Mouse (Mus musculus): ENCODE data around the gene Nek1. TPM values are rescaled to one million over a fixed set of nuclear protein-coding genes. Genes with fewer than 3 reads are reported as not detected.

Nek1 gene
- polyA plus RNA-seq, 1 experiment: 3.4 TPM

DNA sequence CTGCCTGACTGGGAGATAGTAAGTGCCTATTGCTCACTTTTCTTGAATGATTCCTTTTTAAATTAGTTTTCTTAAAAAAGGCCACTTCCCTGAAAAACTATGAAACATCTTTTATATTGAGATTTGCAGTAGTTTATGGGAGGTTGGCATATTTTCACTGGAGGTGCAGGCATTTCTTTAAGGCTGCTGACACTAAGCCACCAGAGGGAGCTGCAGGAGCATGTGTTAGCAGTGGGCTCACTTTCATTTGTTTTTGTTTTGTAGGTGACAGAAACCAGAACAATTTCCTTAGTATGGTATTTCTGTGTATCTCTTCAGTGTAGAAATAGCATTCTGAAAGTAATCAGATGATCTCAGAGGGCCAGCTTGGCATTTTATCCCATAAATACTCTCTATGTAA lies 49.0 kb downstream of the Nek1 start:
- peak; percentile 15 to 17 for DNase-seq (ENCODE audit: low read depth in 1 of 2, low spot score in 2 of 2)
- Histone ChIP-seq H3K27me3 (ENCODE audit: control insufficient read depth, insufficient read depth, low read length) (no peaks in the 10 kb centered on the region), H3K4me1 (ENCODE audit: control insufficient read depth, insufficient read depth, insufficient read length) (no peaks in the 10 kb centered on the region), H3K27ac (ENCODE audit: insufficient read depth, low read length) (no peak overlapping the region), H3K4me3 (ENCODE audit: extremely low read depth, insufficient read depth, insufficient read length) (no peak overlapping the region), H3K36me3 (ENCODE audit: control insufficient read depth, insufficient read depth, low read length) (peaks cover 2% of the 10 kb centered on the region; the same call in 1 of the 2 replicates)
- TF ChIP-seq CTCF (IDR thresholded peaks at IDR 0.05; ENCODE audit: extremely low read depth, insufficient read depth, insufficient read length, insufficient replicate concordance) (peak; percentile 34; the same call in 1 of the 2 replicates), POLR2A (IDR thresholded peaks at IDR 0.05; ENCODE audit: low read depth, low read length) (no peak)

GRCm38 (mm10) chr8:61043874-61044273 lies 50.9 kb downstream of the Nek1 start:
- DNase-seq (ENCODE audit: low read depth in 1 of 2, low spot score in 2 of 2): no peak
- WGBS: 94% methylated on average over 4 of the region's 4 CpGs
- H3K4me1 ChIP-seq (ENCODE audit: control insufficient read depth, insufficient read depth, insufficient read length): no peaks in the 10 kb centered on the region
- no peaks in the 10 kb centered on the region for H3K36me3 ChIP-seq (ENCODE audit: control insufficient read depth, insufficient read depth, low read length)
- H3K27ac ChIP-seq (ENCODE audit: insufficient read depth, low read length): no peak overlapping the region
- no peak overlapping the region for H3K4me3 ChIP-seq (ENCODE audit: extremely low read depth, insufficient read depth, insufficient read length)
- H3K27me3 ChIP-seq (ENCODE audit: control insufficient read depth, insufficient read depth, low read length): no peaks in the 10 kb centered on the region
- no peak for TF ChIP-seq CTCF (IDR thresholded peaks at IDR 0.05; ENCODE audit: extremely low read depth, insufficient read depth, insufficient read length, insufficient replicate concordance)
- TF ChIP-seq POLR2A (IDR thresholded peaks at IDR 0.05; ENCODE audit: low read depth, low read length): no peak

GRCm38 (mm10) chr8:61046816-61047215 lies 53.8 kb downstream of the Nek1 start:
- Histone ChIP-seq H3K4me1 (ENCODE audit: control insufficient read depth, insufficient read depth, insufficient read length) (no peaks in the 10 kb centered on the region), H3K36me3 (ENCODE audit: control insufficient read depth, insufficient read depth, low read length) (no peaks in the 10 kb centered on the region), H3K27me3 (ENCODE audit: control insufficient read depth, insufficient read depth, low read length) (no peaks in the 10 kb centered on the region), H3K4me3 (ENCODE audit: extremely low read depth, insufficient read depth, insufficient read length) (no peak overlapping the region), H3K27ac (ENCODE audit: insufficient read depth, low read length) (no peak overlapping the region)
- no peak for DNase-seq (ENCODE audit: low read depth in 1 of 2, low spot score in 2 of 2)
- 96% methylated on average over 1 of the region's 1 CpGs for WGBS
- no peak for TF ChIP-seq POLR2A (IDR thresholded peaks at IDR 0.05; ENCODE audit: low read depth, low read length)
- no peak for TF ChIP-seq CTCF (IDR thresholded peaks at IDR 0.05; ENCODE audit: extremely low read depth, insufficient read depth, insufficient read length, insufficient replicate concordance)

DNA sequence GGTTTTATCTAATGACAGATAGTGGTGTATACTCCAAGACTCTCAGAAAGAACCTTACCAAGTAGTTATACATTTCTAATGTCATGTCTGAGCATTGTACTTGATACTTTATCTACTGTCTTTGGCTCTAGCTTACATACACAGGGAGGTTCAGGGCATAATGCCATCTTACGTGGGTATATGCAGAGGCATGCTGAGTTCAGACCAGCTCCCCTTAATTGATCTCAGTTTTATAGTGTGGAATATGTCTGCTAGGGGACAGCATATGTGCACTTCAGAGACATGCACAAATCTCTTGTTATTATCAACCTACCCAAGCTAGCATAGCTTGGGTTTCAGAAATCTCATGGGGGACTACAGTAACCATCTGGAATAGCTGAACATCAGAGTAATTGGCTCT lies 60.0 kb downstream of the Nek1 start:
- WGBS: 98% methylated on average over 1 of the region's 1 CpGs
- H3K36me3 ChIP-seq (ENCODE audit: control insufficient read depth, insufficient read depth, low read length): 0 out of 2 replicates have a peak, but pooled peaks cover 1% of the 10 kb centered on the region
- no peaks in the 10 kb centered on the region for H3K27me3 ChIP-seq (ENCODE audit: control insufficient read depth, insufficient read depth, low read length)
- H3K27ac ChIP-seq (ENCODE audit: insufficient read depth, low read length): no peak overlapping the region
- TF ChIP-seq POLR2A (IDR thresholded peaks at IDR 0.05; ENCODE audit: low read depth, low read length): no peak
- no peak for TF ChIP-seq CTCF (IDR thresholded peaks at IDR 0.05; ENCODE audit: extremely low read depth, insufficient read depth, insufficient read length, insufficient replicate concordance)
- no peak for DNase-seq (ENCODE audit: low read depth in 1 of 2, low spot score in 2 of 2)
- H3K4me3 ChIP-seq (ENCODE audit: extremely low read depth, insufficient read depth, insufficient read length): no peak overlapping the region
- H3K4me1 ChIP-seq (ENCODE audit: control insufficient read depth, insufficient read depth, insufficient read length): no peaks in the 10 kb centered on the region

- no peaks in the 10 kb centered on the region for H3K27me3 ChIP-seq (ENCODE audit: control insufficient read depth, insufficient read depth, low read length)
- no peak for DNase-seq (ENCODE audit: low read depth in 1 of 2, low spot score in 2 of 2)
- 96% methylated on average over 5 of the region's 5 CpGs for WGBS
- no peak overlapping the region for H3K27ac ChIP-seq (ENCODE audit: insufficient read depth, low read length)
- H3K4me1 ChIP-seq (ENCODE audit: control insufficient read depth, insufficient read depth, insufficient read length): no peaks in the 10 kb centered on the region
- 0 out of 2 replicates have a peak, but pooled peaks cover 1% of the 10 kb centered on the region for H3K36me3 ChIP-seq (ENCODE audit: control insufficient read depth, insufficient read depth, low read length)
- H3K4me3 ChIP-seq (ENCODE audit: extremely low read depth, insufficient read depth, insufficient read length): no peak overlapping the region
- TF ChIP-seq POLR2A (IDR thresholded peaks at IDR 0.05; ENCODE audit: low read depth, low read length): no peak
- no peak for TF ChIP-seq CTCF (IDR thresholded peaks at IDR 0.05; ENCODE audit: extremely low read depth, insufficient read depth, insufficient read length, insufficient replicate concordance)
These were observed 61.3 kb downstream of the Nek1 start for GRCm38 (mm10) chr8:61054313-61054712.

- 90% methylated on average over 3 of the region's 3 CpGs for WGBS
- no peak for DNase-seq (ENCODE audit: low read depth in 1 of 2, low spot score in 2 of 2)
- no peak overlapping the region for H3K4me3 ChIP-seq (ENCODE audit: extremely low read depth, insufficient read depth, insufficient read length)
These were observed 64.0 kb downstream of the Nek1 start for GRCm38 (mm10) chr8:61056997-61057396.

GRCm38 (mm10) chr8:61059143-61059542 lies 66.1 kb downstream of the Nek1 start:
- Histone ChIP-seq H3K4me1 (ENCODE audit: control insufficient read depth, insufficient read depth, insufficient read length) (no peaks in the 10 kb centered on the region), H3K36me3 (ENCODE audit: control insufficient read depth, insufficient read depth, low read length) (peaks cover 1% of the 10 kb centered on the region; the same call in 1 of the 2 replicates), H3K27me3 (ENCODE audit: control insufficient read depth, insufficient read depth, low read length) (no peaks in the 10 kb centered on the region), H3K4me3 (ENCODE audit: extremely low read depth, insufficient read depth, insufficient read length) (no peak overlapping the region), H3K27ac (ENCODE audit: insufficient read depth, low read length) (no peak overlapping the region)
- no peak for DNase-seq (ENCODE audit: low read depth in 1 of 2, low spot score in 2 of 2)
- no peak for TF ChIP-seq CTCF (IDR thresholded peaks at IDR 0.05; ENCODE audit: extremely low read depth, insufficient read depth, insufficient read length, insufficient replicate concordance)
- TF ChIP-seq POLR2A (IDR thresholded peaks at IDR 0.05; ENCODE audit: low read depth, low read length): no peak

More at GRCm38 (mm10) chr8:61056997-61057396, 64.0 kb downstream of the Nek1 start:
- Histone ChIP-seq H3K27me3 (ENCODE audit: control insufficient read depth, insufficient read depth, low read length) (no peaks in the 10 kb centered on the region), H3K36me3 (ENCODE audit: control insufficient read depth, insufficient read depth, low read length) (peaks cover 1% of the 10 kb centered on the region; the same call in 1 of the 2 replicates), H3K4me1 (ENCODE audit: control insufficient read depth, insufficient read depth, insufficient read length) (no peaks in the 10 kb centered on the region), H3K27ac (ENCODE audit: insufficient read depth, low read length) (no peak overlapping the region)
- no peak for TF ChIP-seq CTCF (IDR thresholded peaks at IDR 0.05; ENCODE audit: extremely low read depth, insufficient read depth, insufficient read length, insufficient replicate concordance)
- no peak for TF ChIP-seq POLR2A (IDR thresholded peaks at IDR 0.05; ENCODE audit: low read depth, low read length)

Measured in spleen, adult 2 months (tissue).